Mouse (Mus musculus) adrenal gland, postnatal 4 days (tissue): Measurements from ENCODE around the gene Prss43. TPM values are rescaled to one million over a fixed set of nuclear protein-coding genes. Genes with fewer than 3 reads are reported as not detected.

Experiments used
- DNase-seq, 2 experiments: peaks; one replicate each; pipeline ENCODE4 v3.0.0; 2021 to 2022; ENCODE audit warnings: low spot score in 2 of 2, mixed read lengths in 2 of 2
- total RNA-seq, 2 experiments: library from RNA; stranded (reverse); gene quantifications; 2 replicates each; pipeline ENCODE4 v1.2.3; 2021

Prss43 gene
- total RNA-seq, 2 experiments from 2014 or later = not detected

- DNase-seq = no peak
These were observed 9.6 kb downstream of the Prss43 start for GRCm38 (mm10) chr9:110836112-110836511.

- no peak for DNase-seq
These were observed 14.4 kb downstream of the Prss43 start for GRCm38 (mm10) chr9:110840905-110841304.

- DNase-seq = no peak
These were observed 14.9 kb downstream of the Prss43 start for GRCm38 (mm10) chr9:110841438-110841837.

GRCm38 (mm10) chr9:110844206-110844605 is 17.7 kb downstream of the Prss43 start, which contains the start of gene Prss46:
Gene Prss46 (plus strand): TSS chr9:110844506.
- DNase-seq = no peak

GRCm38 (mm10) chr9:110849162-110849561 is 22.7 kb downstream of the Prss43 start:
- DNase-seq = no peak

GRCm38 (mm10) chr9:110855903-110856302 is 29.4 kb downstream of the Prss43 start:
- no peak for DNase-seq

GRCm38 (mm10) chr9:110856920-110857319 is 30.4 kb downstream of the Prss43 start:
- DNase-seq = no peak

GRCm38 (mm10) chr9:110857781-110858472 is 31.4 kb downstream of the Prss43 start, which contains the start of gene Prss50:
Gene Prss50 (plus strand): TSS chr9:110857967.
- DNase-seq = no peak

- no peak for DNase-seq
These were observed 32.0 kb downstream of the Prss43 start for GRCm38 (mm10) chr9:110858523-110858922.

- DNase-seq = no peak
These were observed 32.6 kb downstream of the Prss43 start for GRCm38 (mm10) chr9:110858967-110859596.

GRCm38 (mm10) chr9:110871030-110871429 is 44.5 kb downstream of the Prss43 start:
- DNase-seq = no peak

GRCm38 (mm10) chr9:110873681-110874659 is 47.5 kb downstream of the Prss43 start:
- DNase-seq = no peak

GRCm38 (mm10) chr9:110874660-110875191 is 48.2 kb downstream of the Prss43 start:
- no peak for DNase-seq

GRCm38 (mm10) chr9:110875288-110875695 is 48.8 kb downstream of the Prss43 start:
- DNase-seq = no peak

- no peak for DNase-seq
These were observed 50.9 kb downstream of the Prss43 start for GRCm38 (mm10) chr9:110877353-110877752.

GRCm38 (mm10) chr9:110877888-110878287 is 51.4 kb downstream of the Prss43 start:
- no peak for DNase-seq

- no peak for DNase-seq
These were observed 52.9 kb downstream of the Prss43 start, which contains the start of gene Als2cl for GRCm38 (mm10) chr9:110879191-110879920. Gene Als2cl (plus strand): TSS chr9:110879870.

- peak in 1 of 2 experiments; percentile 47 for DNase-seq
These were observed 53.6 kb downstream of the Prss43 start, which contains the start of gene Tmie for GRCm38 (mm10) chr9:110879998-110880561. Gene Tmie (minus strand): TSS chr9:110880113.

- DNase-seq = no peak
These were observed 54.3 kb downstream of the Prss43 start for GRCm38 (mm10) chr9:110880772-110881171.
